ENCODE assay signal across 26 mouse cellular contexts in the genomic region with DNA sequence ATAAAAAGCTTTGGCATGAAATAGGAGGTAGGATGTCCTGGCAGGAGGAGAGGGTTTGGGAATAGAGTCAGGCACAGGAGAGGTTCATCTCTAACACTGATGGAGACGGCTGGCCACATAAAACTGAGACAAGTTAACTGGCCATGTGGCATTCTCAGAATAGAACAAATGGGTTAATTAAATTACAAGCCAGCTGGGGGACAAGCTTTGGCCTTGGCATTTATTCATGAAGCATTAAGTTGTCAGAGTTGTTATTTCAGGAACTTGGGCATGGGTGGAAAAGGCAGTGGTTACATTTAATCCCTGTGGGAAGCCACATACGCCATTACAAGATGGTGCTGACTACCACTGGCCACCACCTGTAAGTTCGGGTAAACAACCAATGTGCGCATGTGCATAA. TPM values are rescaled to one million over a fixed set of nuclear protein-coding genes. Genes with fewer than 3 reads are reported as not detected.
DNase-seq lines count a peak whose midpoint lies in the region; ATAC-seq and TF ChIP-seq lines count a peak whose summit lies in the region.
"Had no signal": no experiment of that assay in that cellular context is flagged by ENCODE, and none has a peak within 500 bp of the region (broad histone marks: within the 10 kb centered on the region; RNA-seq: fewer than 3 reads in every experiment).

No protein-coding gene starts in this region.

- no peak for TF ChIP-seq POLR2A in testis, adult 2 months (IDR thresholded peaks at IDR 0.05; ENCODE audit: control insufficient read depth, low read depth, low read length)
- no peak for TF ChIP-seq POLR2A in myocyte (IDR thresholded peaks at IDR 0.05; ENCODE audit: insufficient read length, low read depth)

- no peaks in the 10 kb centered on the region for H3K79me2 ChIP-seq in myocyte (ENCODE audit: control insufficient read depth, insufficient read depth)

- no peak overlapping the region for H3K4me2 ChIP-seq in embryonic facial prominence, embryonic 14.5 days (ENCODE audit: low read depth, low read length)
- H3K4me2 ChIP-seq in myocyte (ENCODE audit: low read depth) = no peak overlapping the region
- H3K4me2 ChIP-seq: embryonic facial prominence, embryonic 12.5 days; embryonic facial prominence, embryonic 15.5 days; forebrain, embryonic 13.5 days; forebrain, embryonic 15.5 days had no signal

- peak; percentile 26 to 72 for DNase-seq in adrenal gland, adult (ENCODE audit: inconsistent age in 2 of 2, low spot score in 1 of 2)
- no peak for DNase-seq in adrenal gland, postnatal 10 days
- DNase-seq in embryonic facial prominence, embryonic 14.5 days (ENCODE audit: low spot score) = peak; percentile 9
- no peak for DNase-seq in embryonic facial prominence, embryonic 10.5 days (ENCODE audit: low spot score)
- DNase-seq in testis, postnatal 14 days (ENCODE audit: low spot score) = no peak
- no peak for DNase-seq in embryo, embryonic 11 days
- DNase-seq: adrenal gland, postnatal 14 days; B cell, adult 2 months; cerebellum, adult 11-12 months; cerebellum, adult 2 months; cerebellum, adult 9-10 months; cerebellum, postnatal 25 days; forebrain, postnatal 0 days had no signal

- H3K9ac ChIP-seq in embryonic facial prominence, embryonic 14.5 days (ENCODE audit: low read depth, low read length) = no peak overlapping the region
- H3K9ac ChIP-seq: embryonic facial prominence, embryonic 12.5 days; embryonic facial prominence, embryonic 15.5 days; forebrain, embryonic 13.5 days; forebrain, embryonic 15.5 days; forebrain, postnatal 0 days had no signal

- no peak overlapping the region for H3ac ChIP-seq in myocyte (ENCODE audit: control insufficient read depth, insufficient read length)

- no peaks in the 10 kb centered on the region for H3K36me3 ChIP-seq in embryonic facial prominence, embryonic 14.5 days (ENCODE audit: control insufficient read depth, insufficient read depth, low read length)
- no peaks in the 10 kb centered on the region for H3K36me3 ChIP-seq in embryonic facial prominence, embryonic 10.5 days (replicated peaks)
- no peaks in the 10 kb centered on the region for H3K36me3 ChIP-seq in testis, adult 2 months (ENCODE audit: control insufficient read depth, insufficient read depth, low read length)
- H3K36me3 ChIP-seq in myocyte (ENCODE audit: control insufficient read depth, insufficient read depth) = no peaks in the 10 kb centered on the region
- H3K36me3 ChIP-seq: embryonic facial prominence, embryonic 12.5 days; embryonic facial prominence, embryonic 15.5 days; forebrain, embryonic 15.5 days; G1E had no signal

- no peak overlapping the region for H3K4me3 ChIP-seq in embryonic facial prominence, embryonic 14.5 days (ENCODE audit: low read depth, low read length)
- no peak overlapping the region for H3K4me3 ChIP-seq in embryonic facial prominence, embryonic 10.5 days
- peak overlapping the region; percentile 45 for H3K4me3 ChIP-seq in testis, adult 2 months (ENCODE audit: control insufficient read depth, low read depth, low read length)
- no peak overlapping the region for H3K4me3 ChIP-seq in myocyte
- H3K4me3 ChIP-seq: embryonic facial prominence, embryonic 12.5 days; embryonic facial prominence, embryonic 15.5 days; forebrain, embryonic 13.5 days; forebrain, embryonic 15.5 days had no signal

- peaks cover 28% of the 10 kb centered on the region for H3K27me3 ChIP-seq in embryonic facial prominence, embryonic 14.5 days (replicated peaks; ENCODE audit: control insufficient read depth, insufficient read depth, low read length)
- H3K27me3 ChIP-seq in embryonic facial prominence, embryonic 10.5 days (replicated peaks; ENCODE audit: low read depth, poor library complexity, severe bottlenecking) = peaks cover 41% of the 10 kb centered on the region
- H3K27me3 ChIP-seq in testis, adult 2 months (ENCODE audit: control insufficient read depth, insufficient read depth, low read length) = no peaks in the 10 kb centered on the region
- H3K27me3 ChIP-seq in myocyte (ENCODE audit: control insufficient read depth, insufficient read depth, insufficient read length) = peaks cover 11% of the 10 kb centered on the region
- H3K27me3 ChIP-seq: forebrain, embryonic 15.5 days had no signal

- H3K4me1 ChIP-seq in embryonic facial prominence, embryonic 14.5 days (ENCODE audit: control insufficient read depth, insufficient read depth, low read length) = peaks cover 6% of the 10 kb centered on the region; the same call in 1 of the 2 replicates
- H3K4me1 ChIP-seq in embryonic facial prominence, embryonic 10.5 days = peaks cover 16% of the 10 kb centered on the region
- peaks cover 15% of the 10 kb centered on the region for H3K4me1 ChIP-seq in testis, adult 2 months (ENCODE audit: control insufficient read depth, insufficient read depth, low read length)
- H3K4me1 ChIP-seq: embryonic facial prominence, embryonic 12.5 days had no signal

- no peak overlapping the region for H3K27ac ChIP-seq in embryonic facial prominence, embryonic 14.5 days (replicated peaks; ENCODE audit: low read depth, low read length)
- no peak overlapping the region for H3K27ac ChIP-seq in embryonic facial prominence, embryonic 10.5 days (replicated peaks)
- no peak overlapping the region for H3K27ac ChIP-seq in testis, adult 2 months (ENCODE audit: control insufficient read depth, insufficient read depth, low read depth, low read length)
- H3K27ac ChIP-seq: embryonic facial prominence, embryonic 12.5 days; embryonic facial prominence, embryonic 15.5 days; forebrain, embryonic 13.5 days; forebrain, embryonic 15.5 days had no signal

- ATAC-seq in embryonic facial prominence, embryonic 14.5 days (ENCODE audit: low read depth) = no peak
- ATAC-seq: activated CD4-positive, CD25-positive, alpha-beta regulatory T cell, adult 4 months; CD4-positive, CD25-positive, alpha-beta regulatory T cell, adult 4 months; forebrain, embryonic 13.5 days; forebrain, embryonic 15.5 days; forebrain, postnatal 0 days had no signal

- WGBS in embryonic facial prominence, embryonic 14.5 days = 84% methylated on average over 4 of the region's 4 CpGs
- 86% methylated on average over 4 of the region's 4 CpGs for WGBS in embryonic facial prominence, embryonic 10.5 days

- no peak for TF ChIP-seq CTCF in testis, adult 2 months (IDR thresholded peaks at IDR 0.05; ENCODE audit: control insufficient read depth, insufficient read depth, insufficient replicate concordance, low read depth, low read length)

- no peaks in the 10 kb centered on the region for H3K9me3 ChIP-seq in embryonic facial prominence, embryonic 14.5 days (ENCODE audit: control insufficient read depth, low read length)
- H3K9me3 ChIP-seq in embryonic facial prominence, embryonic 10.5 days = no peaks in the 10 kb centered on the region
- H3K9me3 ChIP-seq: embryonic facial prominence, embryonic 12.5 days; embryonic facial prominence, embryonic 15.5 days; forebrain, embryonic 13.5 days; forebrain, embryonic 15.5 days; G1E had no signal

TF ChIP-seq in myocyte, 11 proteins besides CTCF, POLR2A, EP300 and RAD21:
- TF ChIP-seq CEBPB (IDR thresholded peaks at IDR 0.05; ENCODE audit: insufficient read depth, poor library complexity, severe bottlenecking) (no peak), MYOG (IDR thresholded peaks at IDR 0.05; ENCODE audit: control insufficient read depth in 1 of 3, insufficient read depth in 1 of 3, insufficient read length in 2 of 3, low read depth in 2 of 3) (peak in 2 of 3 experiments; percentile 7 to 14), E2F4 (IDR thresholded peaks at IDR 0.05; ENCODE audit: insufficient read depth) (no peak), MAX (IDR thresholded peaks at IDR 0.05; ENCODE audit: low read depth) (no peak), REST (IDR thresholded peaks at IDR 0.05; ENCODE audit: insufficient read depth, insufficient read length) (no peak), POLR2AphosphoS2 (IDR thresholded peaks at IDR 0.05; ENCODE audit: insufficient read length, low read depth) (no peak), USF1 (IDR thresholded peaks at IDR 0.05; ENCODE audit: low read depth) (no peak), TCF12 (IDR thresholded peaks at IDR 0.05; ENCODE audit: insufficient read depth, poor library complexity, severe bottlenecking) (peak; percentile 25), MYOD1 (IDR thresholded peaks at IDR 0.05; ENCODE audit: control insufficient read depth in 1 of 3, insufficient read length in 2 of 3, low read depth in 2 of 3) (peak in 2 of 3 experiments; percentile 15 to 18)

RNA-seq across cellular contexts. Expression of a gene that starts 3.0 kb away (rescaled TPM):
- not detected for total RNA-seq in adrenal gland, postnatal 10 days (2021)
- polyA plus RNA-seq in embryonic facial prominence, embryonic 14.5 days (2014; fragmentation: Nextera tagmentation; extraction: Ambion mirVana) = 0.17 TPM in 1 of 2 replicates, not detected in the other
- not detected in 2 replicates for polyA plus RNA-seq in embryonic facial prominence, embryonic 10.5 days (2016; fragmentation: Nextera tagmentation; extraction: Ambion mirVana)
- polyA plus RNA-seq in testis, adult 2 months (2012; rRNA removed) = 171 and 179 TPM in 2 replicates
- polyA plus RNA-seq in myocyte (2012; fragmentation: generic; extraction: Trizol) = not detected
- total RNA-seq: adrenal gland, postnatal 14 days; CH12.LX had no signal
- polyA plus RNA-seq: activated CD4-positive, CD25-positive, alpha-beta regulatory T cell, adult 4 months; CD4-positive, CD25-positive, alpha-beta regulatory T cell, adult 4 months; embryonic facial prominence, embryonic 12.5 days; forebrain, embryonic 13.5 days; forebrain, embryonic 15.5 days; G1E had no signal

RNA-seq across cellular contexts. Expression of a gene that starts 27.6 kb away (rescaled TPM):
- under 1 TPM in 1 of 2 experiments, not detected in 1; 0.09 TPM for total RNA-seq in adrenal gland, postnatal 10 days (2021)
- 0.26 and 0.33 TPM in 2 replicates for polyA plus RNA-seq in embryonic facial prominence, embryonic 14.5 days (2014; fragmentation: Nextera tagmentation; extraction: Ambion mirVana)
- polyA plus RNA-seq in embryonic facial prominence, embryonic 10.5 days (2016; fragmentation: Nextera tagmentation; extraction: Ambion mirVana) = 1.0 and 1.5 TPM in 2 replicates
- polyA plus RNA-seq in testis, adult 2 months (2012; rRNA removed) = 51.1 and 56.3 TPM in 2 replicates
- not detected for polyA plus RNA-seq in myocyte (2012; fragmentation: generic; extraction: Trizol)
- total RNA-seq: adrenal gland, postnatal 14 days; adrenal gland, postnatal 36 days; CH12.LX had no signal
- polyA plus RNA-seq: activated CD4-positive, CD25-positive, alpha-beta regulatory T cell, adult 4 months; CD4-positive, CD25-positive, alpha-beta regulatory T cell, adult 4 months; embryonic facial prominence, embryonic 15.5 days; G1E had no signal

RNA-seq across cellular contexts. Expression of a gene that starts 31.5 kb away (rescaled TPM):
- not detected for total RNA-seq in adrenal gland, postnatal 10 days (2021)
- polyA plus RNA-seq in embryonic facial prominence, embryonic 14.5 days (2014; fragmentation: Nextera tagmentation; extraction: Ambion mirVana) = 0.26 and 0.50 TPM in 2 replicates
- polyA plus RNA-seq in embryonic facial prominence, embryonic 10.5 days (2016; fragmentation: Nextera tagmentation; extraction: Ambion mirVana) = not detected in 2 replicates
- 56.1 and 58.4 TPM in 2 replicates for polyA plus RNA-seq in testis, adult 2 months (2012; rRNA removed)
- polyA plus RNA-seq in myocyte (2012; fragmentation: generic; extraction: Trizol) = not detected
- total RNA-seq: adrenal gland, postnatal 14 days; adrenal gland, postnatal 36 days; CH12.LX; G1E had no signal
- polyA plus RNA-seq: activated CD4-positive, CD25-positive, alpha-beta regulatory T cell, adult 4 months; CD4-positive, CD25-positive, alpha-beta regulatory T cell, adult 4 months; cortical plate, adult 2 months; forebrain, embryonic 11.5 days; forebrain, embryonic 13.5 days; forebrain, embryonic 15.5 days; G1E had no signal

Comparison
In these comparisons a context has a peak if more than half of its experiments do, and no peak if none do; other contexts are left out.
1. DNase-seq: peak in adrenal gland, adult (2 of 2) and embryonic facial prominence, embryonic 14.5 days (single experiment); none in adrenal gland, postnatal 10 days (single experiment), embryonic facial prominence, embryonic 10.5 days (single experiment), testis, postnatal 14 days (single experiment) and embryo, embryonic 11 days (single experiment).
2. RNA of a gene that starts 3.0 kb away (polyA plus RNA-seq): 171 to 179 TPM in testis, adult 2 months; 0.17 TPM in embryonic facial prominence, embryonic 14.5 days, not detected in embryonic facial prominence, embryonic 10.5 days and not detected in myocyte (single experiment); every median in the first group is over 100 times any median in the second.
3. RNA of a gene that starts 27.6 kb away (polyA plus RNA-seq): 51.1 to 56.3 TPM in testis, adult 2 months; 1.0 to 1.5 TPM in embryonic facial prominence, embryonic 10.5 days, 0.26 to 0.33 TPM in embryonic facial prominence, embryonic 14.5 days and not detected in myocyte (single experiment); every median in the first group is over 10 times any median in the second.
4. RNA of a gene that starts 31.5 kb away (polyA plus RNA-seq): 56.1 to 58.4 TPM in testis, adult 2 months; 0.26 to 0.50 TPM in embryonic facial prominence, embryonic 14.5 days, not detected in embryonic facial prominence, embryonic 10.5 days and not detected in myocyte (single experiment); every median in the first group is over 10 times any median in the second.